Mouse (Mus musculus) monocyte, adult 2 months (primary cell): ENCODE results near the gene Ccdc57.

Experiments
- DNase-seq, 2 experiments: peaks; one replicate each; pipeline ENCODE4 v3.0.0; 2022; ENCODE audit warnings: low spot score in 2 of 2, low read depth in 1 of 2

Gene Ccdc57

DNA sequence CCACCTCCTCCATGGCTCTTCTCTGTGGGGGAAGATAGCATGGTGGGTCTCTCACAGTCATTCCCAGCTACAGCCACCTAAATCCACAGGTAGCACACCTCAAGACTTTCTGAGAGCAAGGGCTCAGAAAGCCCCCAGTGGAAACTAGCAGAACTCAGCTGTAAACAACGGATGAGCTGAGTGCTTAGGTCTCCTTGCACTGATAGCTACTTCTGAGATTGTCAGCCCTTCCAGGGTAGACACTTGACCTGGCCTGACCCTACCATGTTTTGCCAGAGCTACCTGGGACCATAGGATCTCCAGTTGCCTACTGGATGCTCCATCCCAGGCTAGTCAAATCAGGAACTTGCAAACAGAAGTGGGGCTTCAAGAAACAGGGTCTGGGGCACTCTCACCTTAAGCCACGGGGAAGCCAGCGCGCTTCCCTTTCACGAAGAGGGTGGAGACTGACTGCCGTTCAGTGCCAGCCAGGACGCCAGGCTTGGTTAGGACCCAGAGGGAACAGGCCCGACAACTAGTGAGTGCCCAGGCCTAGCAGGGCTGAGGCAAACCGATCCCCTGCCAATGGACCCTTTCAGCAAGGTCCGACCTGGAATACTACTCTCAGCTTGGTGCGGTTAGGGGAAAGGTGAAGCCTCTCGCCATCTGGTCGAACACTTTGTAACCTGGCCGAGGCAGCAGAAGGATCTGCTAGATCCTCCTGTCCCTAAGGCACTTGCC lies 109.7 kb downstream of the Ccdc57 start:
- DNase-seq = no peak

DNA sequence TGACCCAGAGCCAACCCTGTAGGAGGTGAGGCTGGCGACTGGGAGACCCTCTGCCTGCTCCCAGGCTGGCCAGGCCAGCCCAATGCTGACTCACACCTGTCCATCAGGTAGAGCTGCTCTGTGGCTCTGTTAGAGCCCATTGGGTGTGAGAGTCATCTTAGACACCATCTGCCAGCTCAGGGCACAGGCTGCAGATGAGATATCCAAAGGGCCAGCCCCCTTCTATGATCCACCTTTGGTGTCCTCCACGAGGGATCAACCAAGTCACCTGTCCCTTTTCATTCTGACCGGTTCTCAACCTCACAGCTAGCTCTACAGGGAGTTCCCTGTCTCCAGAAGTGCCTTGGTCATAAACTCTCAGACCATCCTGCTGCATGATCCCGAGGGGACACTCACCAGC lies 110.4 kb downstream of the Ccdc57 start:
- no peak for DNase-seq

DNA sequence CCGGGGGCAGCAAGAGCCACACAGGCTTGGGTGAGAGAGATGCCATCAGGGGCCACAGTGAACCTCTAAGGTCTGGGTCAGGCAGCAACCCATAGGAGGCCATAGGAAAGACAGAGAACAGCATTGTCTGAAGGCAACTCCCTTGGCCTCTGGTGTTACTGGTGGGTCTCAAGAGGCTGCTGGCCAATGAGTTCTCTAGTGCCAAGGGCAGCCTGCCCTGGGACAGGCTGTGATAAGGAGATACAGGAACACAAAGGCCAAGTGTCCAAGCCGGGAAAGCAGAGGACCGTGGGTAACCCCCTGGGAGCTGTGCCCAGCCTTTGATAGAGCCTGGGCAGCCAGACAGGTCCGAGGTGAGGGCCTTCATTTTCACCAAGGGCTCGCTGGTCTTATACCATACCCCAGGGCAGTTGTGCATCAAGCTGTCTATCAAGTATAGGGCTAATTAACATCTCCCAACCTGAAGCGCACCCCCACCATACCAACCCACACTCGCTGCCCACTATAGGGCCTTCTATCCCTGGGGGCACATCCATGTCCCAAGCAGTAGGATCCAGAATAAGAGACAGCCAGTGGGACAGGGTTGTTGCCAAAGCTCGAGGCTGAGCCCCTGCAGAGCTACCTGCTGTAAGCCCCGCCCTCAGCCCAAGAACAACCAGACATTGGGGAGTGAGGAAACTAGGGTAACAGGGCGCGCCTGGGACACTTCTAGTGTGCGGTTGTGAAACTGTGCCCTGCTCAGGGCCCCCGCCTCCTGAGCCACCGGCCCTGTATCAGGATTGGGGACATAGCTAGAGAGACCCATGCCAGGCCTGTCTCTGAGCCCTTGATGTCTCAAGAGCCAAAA lies 111.4 kb downstream of the Ccdc57 start:
- DNase-seq = no peak

DNA sequence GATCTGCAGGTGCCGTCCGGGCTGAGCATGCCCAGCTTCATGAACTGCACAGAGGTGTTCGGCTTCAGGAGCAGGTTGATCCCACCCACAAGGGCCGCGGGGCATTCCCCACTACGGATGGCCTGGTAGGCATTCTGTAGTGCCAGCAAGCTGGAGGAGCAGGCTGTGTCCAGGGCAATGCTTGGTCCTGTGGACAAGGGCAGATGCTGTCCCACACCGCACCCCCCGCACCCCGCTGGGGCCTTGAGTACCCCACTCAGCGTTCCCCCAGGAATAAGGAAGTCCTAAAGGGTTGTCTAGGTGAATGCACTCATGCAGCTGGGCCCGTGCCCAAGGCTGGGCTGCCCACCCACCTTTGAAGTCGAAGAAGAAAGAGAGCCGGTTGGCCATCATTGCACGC lies 112.1 kb downstream of the Ccdc57 start:
- DNase-seq = no peak

DNA sequence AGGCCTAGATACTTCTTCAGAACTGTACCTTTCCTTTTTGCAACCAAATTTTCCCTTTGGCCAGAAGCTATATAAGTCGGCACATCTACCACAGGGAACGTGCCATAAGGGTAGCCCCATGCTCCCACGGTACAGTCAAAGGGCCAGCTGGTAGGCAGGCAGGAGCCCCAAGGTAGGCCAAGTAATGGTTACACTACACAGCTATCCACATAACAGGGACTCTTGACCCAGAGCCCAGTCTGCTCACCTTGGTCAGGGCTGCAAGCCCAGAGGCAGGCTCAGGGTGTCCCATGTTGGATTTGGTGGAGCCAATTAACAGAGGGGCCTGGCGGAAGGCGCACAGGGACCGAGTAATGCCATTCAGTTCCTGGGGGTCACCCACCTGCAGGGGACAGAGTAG lies 113.1 kb downstream of the Ccdc57 start:
- no peak for DNase-seq

DNA sequence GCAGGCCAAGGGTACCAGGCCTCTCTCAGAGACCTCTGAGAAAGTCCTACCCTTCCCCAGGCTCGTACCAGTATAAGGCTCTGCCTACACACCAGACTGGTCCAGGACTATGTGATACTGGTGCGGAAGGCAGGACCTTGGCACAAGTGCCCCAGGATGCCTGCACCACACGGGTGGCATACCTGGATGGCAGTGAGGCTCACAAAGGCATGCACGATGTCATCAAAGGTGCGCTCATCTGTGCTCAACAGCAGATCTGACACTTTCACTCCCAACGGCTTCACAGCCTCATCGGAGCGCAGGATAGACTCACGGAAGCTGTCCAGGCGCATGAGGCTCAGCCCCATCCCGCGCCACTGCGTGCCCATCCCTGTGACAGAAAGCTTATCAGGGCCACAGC lies 114.4 kb downstream of the Ccdc57 start:
- no peak for DNase-seq

DNA sequence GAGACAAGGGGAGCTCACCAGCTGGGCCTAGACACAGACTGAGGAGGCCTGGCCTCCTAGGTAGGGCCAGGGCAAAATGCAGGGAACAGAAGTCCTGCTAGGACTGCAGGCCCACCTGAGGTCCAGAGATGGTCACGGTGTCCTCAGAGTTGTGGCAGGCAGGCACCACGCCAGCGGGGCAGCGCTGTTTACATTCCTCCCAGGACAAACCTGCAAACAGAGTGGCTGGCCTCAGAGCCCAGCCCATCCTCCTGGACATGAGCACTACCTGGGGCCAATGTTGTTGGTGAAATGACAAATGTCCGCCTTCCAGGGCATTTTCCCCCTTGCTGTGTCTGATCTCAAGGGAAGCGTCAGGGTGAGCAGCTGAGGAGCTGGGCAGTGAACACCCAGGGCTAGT lies 115.3 kb downstream of the Ccdc57 start:
- no peak for DNase-seq

DNA sequence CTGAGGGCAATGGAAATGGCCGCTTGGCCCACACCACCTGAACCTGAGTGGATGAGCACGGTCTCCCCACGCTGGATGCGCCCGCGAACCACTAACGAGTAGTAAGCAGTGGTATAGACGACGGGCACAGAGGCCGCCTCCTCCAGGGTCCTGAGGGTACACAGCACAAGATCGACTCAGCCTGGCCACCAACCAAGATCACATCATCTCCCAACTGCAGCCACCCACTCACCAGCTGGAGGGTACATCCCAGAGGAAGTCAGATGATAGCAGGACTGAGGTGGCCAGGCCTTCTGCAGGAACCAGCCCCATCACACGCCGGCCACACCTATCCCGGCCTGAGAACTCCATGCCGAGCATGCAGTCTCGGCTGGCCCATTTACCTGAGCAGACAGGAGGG lies 120.6 kb downstream of the Ccdc57 start:
- DNase-seq = no peak

DNA sequence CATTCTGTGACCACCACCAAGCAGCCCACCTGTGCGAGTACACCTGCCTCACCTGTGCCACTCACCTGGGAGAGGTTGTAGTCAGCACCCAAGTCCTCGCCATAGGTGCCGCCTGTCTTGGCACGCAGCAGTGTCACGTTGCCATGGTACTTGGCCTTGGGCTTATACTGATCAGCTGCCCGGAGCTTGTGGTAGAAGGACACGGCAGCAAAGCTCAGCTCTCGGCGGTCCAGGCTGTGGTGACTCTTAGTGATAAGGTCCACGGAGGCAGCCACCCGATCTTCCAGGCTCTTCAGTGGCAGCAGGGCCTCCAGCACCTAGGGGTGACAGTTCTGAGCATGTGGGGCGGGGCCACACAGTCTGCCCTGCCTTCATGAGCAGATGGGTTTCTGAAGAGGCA lies 124.7 kb downstream of the Ccdc57 start:
- no peak for DNase-seq

DNA sequence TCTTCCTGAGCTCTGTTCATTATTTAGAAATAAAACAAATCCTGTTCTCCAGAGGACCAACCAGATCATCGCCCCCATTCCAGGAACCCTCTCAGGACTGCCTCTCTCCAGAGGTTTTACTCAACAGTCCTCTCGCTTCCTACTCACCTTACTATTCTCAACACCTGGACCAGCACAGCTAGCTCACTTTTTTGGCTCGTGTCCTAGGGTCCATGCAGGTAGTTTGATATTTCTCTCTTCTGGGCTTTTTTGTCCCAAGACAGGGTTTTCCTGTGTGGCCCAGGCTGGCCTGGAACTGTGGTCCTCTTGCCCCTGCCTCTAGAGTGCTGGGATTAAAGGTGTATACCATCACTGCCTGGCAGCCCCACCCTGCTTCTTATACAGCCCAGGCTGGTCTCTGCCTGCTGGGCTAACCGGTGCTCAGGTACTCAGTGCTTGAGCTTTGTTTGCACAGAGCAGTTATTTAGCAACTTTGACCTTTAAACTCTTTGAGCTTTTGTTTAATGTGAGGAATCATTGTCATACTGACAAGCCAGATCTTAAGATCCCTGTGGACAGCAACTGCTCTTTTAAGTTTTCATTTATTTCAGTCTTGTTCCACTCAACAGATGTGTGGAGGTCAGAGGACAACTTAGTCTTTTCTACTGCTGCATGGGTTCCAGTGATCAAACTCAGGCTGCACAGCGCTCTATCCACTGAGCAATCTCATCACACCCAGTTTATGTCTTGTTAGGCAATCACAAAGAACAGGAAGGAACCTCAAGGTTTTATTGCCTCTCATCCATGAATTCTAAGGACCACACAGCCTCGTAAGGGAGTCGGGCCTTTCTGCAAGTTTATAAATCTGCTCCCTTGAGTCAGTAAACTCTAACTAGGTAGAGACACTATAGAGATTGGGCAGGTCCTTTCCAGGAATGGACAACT lies 127.0 kb downstream of the Ccdc57 start:
- no peak for DNase-seq

DNA sequence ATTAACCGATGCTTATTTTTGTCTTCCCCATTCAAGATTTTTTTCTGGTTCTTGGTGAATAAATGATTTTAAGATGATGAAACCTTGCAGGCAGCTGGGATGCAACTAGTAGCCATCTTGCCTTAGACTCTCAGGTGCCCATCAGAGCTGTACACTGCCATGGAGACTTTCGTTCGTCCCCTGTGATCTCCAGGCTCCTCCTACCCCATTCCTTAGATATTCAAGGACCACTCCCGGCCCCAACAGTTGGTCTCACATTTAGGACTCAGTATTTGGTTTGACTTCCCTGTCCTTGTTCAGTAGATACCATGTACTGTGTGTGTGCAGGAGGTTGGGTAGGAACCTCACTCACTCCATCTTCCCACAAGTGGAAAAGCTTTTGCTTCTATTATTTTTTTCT lies 127.9 kb downstream of the Ccdc57 start:
- DNase-seq = no peak

DNA sequence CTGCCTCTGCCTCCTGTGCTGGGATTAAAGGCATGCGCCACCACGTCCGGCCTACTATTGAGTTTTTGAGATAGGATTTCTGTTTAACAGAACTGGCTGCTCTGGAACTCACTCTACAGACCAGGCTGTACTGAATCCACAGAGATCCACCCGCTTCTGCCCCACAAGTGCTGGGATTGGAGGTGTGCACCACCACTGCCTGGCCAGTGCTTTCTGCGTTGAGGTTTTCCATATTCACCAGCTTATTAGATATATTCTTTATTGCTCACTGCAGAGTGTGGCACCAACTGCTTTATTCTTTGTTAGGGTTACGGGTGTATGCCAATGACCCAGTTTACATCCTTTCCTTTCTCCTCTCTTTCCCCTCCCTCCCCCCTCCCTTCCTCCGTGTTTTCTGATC lies 128.4 kb downstream of the Ccdc57 start:
- DNase-seq = no peak

DNA sequence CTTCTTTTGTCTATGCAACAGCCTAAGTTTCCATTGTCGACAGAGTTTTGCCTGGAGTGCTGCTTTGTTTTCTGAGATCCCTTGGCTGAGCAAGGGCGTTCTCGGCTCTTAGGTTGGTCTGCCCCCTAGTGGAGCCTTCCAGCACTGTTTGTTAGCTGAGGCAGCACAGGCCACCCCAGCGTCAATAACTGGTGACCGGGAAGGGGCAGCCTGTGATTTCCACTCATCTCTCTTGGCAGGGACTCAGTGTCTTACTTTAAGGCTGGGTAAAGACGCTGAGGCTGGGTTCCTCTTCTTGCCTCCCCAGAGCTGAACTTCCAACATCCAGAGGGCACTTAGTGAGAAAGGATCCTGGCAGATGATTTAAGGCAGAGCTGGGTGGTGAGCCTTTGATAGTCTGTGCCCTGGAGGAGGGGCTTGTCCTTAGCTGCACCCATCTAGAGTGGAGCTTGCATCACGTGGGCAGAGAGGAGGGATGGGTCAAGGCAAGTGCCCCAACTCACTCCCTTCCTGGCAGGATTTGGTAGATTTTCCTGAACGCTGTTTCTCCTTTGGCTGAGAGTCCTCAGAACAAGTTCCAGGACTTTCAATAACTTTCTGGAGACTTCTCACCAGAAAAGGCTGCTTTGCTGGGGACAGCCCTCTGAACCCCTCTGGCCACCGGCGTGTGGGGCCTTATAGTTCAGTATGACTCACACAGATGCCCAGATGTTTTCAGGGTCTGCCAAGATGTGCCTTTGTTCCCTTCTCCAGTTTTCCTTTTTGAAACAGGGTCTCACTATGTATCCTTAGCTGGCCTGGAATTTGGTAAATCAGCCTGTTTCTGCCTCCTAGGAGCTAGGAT lies 132.4 kb downstream of the Ccdc57 start:
- DNase-seq = peak; percentile 55 to 71

DNA sequence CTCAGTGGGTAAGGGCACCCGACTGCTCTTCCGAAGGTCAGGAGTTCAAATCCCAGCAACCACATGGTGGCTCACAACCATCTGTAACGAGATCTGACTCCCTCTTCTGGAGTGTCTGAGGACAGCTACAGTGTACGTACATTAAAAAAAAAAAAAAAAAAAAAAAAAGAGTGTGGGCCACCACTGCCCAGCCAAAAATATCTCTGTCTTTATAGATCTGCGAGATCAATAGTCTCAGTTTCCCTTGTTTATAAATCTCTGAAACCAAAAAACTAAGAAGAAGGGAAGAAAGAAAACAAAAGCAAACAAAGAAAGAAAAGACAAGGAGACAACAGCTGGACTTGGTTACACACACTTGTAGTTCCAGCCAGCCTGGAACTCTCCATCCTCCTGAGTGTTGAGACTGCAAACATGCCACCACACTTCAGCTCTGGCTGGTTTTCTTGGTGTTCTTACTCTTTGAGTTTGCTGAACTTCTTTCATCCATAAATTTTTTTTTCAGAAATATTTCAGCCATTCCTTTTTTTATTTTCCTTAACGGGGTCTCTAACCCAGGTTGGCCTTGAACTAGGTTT lies 133.3 kb downstream of the Ccdc57 start:
- DNase-seq = no peak

DNA sequence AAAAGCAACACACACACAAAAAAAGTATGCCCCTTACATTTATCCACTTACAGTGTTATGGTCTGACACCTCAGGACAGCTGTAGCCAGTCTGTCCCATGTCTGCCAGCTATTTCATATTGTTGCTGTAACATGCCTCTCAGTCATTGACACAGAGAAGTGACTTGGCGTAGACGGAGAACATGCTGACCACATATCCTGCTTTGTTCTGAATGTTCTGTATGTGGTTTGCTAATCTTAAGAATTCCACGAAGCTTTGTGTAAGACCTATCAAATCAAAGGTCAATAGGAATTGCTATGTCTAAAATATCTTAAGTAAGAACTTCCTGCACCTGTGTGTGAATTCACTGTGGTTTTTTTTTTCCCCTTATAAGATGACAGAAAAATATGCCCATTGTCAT lies 134.4 kb downstream of the Ccdc57 start:
- no peak for DNase-seq

DNA sequence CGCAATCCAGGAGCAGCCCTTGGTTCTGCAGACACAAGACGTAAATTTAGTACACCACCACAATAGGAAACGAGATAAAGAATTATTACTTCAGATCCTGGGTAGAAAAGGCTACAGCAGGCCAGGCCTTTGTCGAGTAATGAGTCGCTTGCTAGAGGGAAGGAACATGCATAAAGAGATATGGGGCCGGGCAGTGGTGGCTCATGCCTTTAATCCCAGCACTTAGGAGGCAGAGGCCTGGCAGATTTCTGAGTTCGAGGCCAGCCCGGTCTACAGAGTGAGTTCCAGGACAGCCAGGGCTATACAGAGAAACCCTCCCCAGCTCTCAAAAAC lies 136.1 kb downstream of the Ccdc57 start:
- DNase-seq = no peak

DNA sequence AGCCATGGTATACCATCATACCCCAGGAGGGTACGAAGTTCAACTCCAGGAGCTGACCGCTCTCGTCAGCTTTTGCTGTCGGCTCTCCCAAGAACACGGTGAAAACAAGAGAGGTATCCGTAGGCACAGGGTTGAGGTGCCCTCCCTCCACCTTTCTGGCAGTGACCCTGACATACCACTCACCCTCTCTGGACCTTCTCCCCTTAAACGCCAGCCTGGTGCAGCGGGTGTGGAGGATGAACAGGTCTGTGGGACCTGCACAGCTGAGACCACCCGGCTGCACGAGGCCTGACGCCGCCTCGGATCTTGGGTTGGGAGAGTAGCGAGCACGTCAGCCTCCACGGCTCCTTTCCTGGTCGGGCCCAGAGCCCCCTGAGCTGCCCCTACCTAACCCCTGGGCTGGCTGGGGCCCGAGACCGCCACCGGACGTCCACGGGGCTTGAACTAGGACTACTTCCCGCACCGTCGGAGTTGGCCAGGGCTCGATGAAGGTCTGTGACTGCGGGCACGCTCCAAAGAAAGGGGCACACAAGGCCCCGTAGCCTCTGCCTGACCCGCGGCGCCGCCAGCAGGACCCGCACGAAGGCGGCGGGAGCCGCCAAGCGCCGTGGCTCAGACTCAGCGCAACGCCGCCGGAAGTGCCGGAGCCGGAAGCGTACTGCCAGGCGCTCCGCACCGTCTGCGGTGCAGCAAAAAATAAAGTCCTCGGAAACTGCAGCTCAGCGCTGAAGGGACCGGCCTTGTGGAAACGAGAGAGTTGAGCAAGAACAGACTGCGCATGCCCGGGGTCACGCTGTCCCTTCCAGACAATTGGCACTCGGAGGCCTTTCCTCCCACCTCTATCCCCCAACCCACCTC lies 136.7 kb downstream of the Ccdc57 start, which contains the start of gene Dus1l:
Gene Dus1l (minus strand): TSS at position 648 of the 858 bp plus-strand sequence.
- peak; percentile 90 to 94 for DNase-seq

DNA sequence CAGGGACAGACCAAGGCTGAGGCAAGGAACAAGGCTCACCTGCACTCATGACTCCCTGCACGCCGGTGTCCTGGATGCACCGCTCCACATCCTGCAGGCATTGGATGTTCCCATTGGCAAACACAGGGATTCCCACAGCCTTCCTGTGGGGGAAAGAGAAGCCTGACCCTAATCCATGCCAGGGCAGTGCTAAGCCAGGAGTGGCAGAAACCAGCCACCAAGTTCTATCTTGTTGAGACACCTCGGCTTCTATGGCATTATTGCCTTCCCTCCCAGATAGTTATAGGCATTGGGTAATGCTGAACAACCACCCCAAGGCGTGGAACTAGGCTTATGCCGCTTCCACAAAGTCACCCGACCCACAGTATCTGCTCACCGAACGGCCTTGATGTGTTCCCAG lies 140.0 kb downstream of the Ccdc57 start:
- no peak for DNase-seq

DNA sequence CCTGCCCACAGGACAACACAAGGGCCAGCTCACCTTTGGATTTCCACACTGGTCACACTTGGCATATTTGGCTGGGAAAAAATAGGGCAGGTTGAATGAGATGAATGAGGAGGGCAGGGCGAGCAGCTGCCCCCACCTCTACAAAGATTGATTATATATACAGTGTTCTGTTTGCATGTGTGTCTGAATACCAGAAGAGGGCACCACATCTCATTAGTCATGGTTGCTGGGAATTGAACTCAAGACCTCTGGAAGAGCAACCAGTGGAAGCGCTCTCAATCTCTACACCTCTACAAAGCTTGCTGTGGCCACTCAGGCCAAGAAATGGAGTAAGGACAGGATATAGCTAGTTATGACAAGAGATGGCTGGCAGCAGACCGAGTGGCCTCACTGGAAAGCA lies 142.9 kb downstream of the Ccdc57 start:
- no peak for DNase-seq
